Mouse (Mus musculus) hematopoietic stem cell, adult 5-6 weeks (primary cell): ENCODE measurements around the gene Ltbp1. TPM values are rescaled to one million over a fixed set of nuclear protein-coding genes. Genes with fewer than 3 reads are reported as not detected.
"Not testable (repeated sequence)": the region's sequence is repeated elsewhere in the genome, so short reads cannot be mapped to it uniquely, and the experiment has no call there.

Source experiments
- ATAC-seq, 2 experiments: fragments of 125-278 bp in 1 of 2; replicated peaks in 1 of 2; 2 replicates each; pipeline ENCODE4 v1.8.0; 2016 to 2017; ENCODE audit warnings: inconsistent platforms in 2 of 2, mild to moderate bottlenecking in 2 of 2, moderate number of reproducible peaks in 2 of 2, low read depth in 1 of 2, moderate TSS enrichment in 1 of 2; ENCODE audit not compliant: low FRiP score in 2 of 2, poor library complexity in 2 of 2, severe bottlenecking in 2 of 2, insufficient read depth in 1 of 2, low TSS enrichment in 1 of 2
- total RNA-seq: library from RNA; stranded (forward); fragments of 172-1452, 232-1000 nt; gene quantifications from 2 replicates; pipeline ENCODE4 v1.2.3, GENCODE M21; 2017

Ltbp1 gene
- total RNA-seq, 1 experiment from 2014 or later, result 1.0 TPM

GRCm38 (mm10) chr17:75128337-75128935, 123.1 kb downstream of the Ltbp1 start:
- peak; percentile 17 to 51; a peak in 2 of 4 replicates for ATAC-seq

- ATAC-seq, result no peak
Observed at GRCm38 (mm10) chr17:75133983-75134382, 128.6 kb downstream of the Ltbp1 start.

GRCm38 (mm10) chr17:75139731-75140130, 134.4 kb downstream of the Ltbp1 start:
- ATAC-seq, result no peak

- ATAC-seq, result not testable (repeated sequence)
Observed at GRCm38 (mm10) chr17:75142845-75143244, 137.5 kb downstream of the Ltbp1 start.

- no peak for ATAC-seq
Observed at GRCm38 (mm10) chr17:75143927-75144326, 138.6 kb downstream of the Ltbp1 start.

GRCm38 (mm10) chr17:75147218-75147617, 141.8 kb downstream of the Ltbp1 start:
- ATAC-seq, result peak in 1 of 2 experiments; percentile 29; a peak in 2 of 4 replicates

- no peak for ATAC-seq
Observed at GRCm38 (mm10) chr17:75151800-75152199, 146.4 kb downstream of the Ltbp1 start.

GRCm38 (mm10) chr17:75153088-75153487, 147.7 kb downstream of the Ltbp1 start:
- no peak for ATAC-seq

GRCm38 (mm10) chr17:75158385-75158784, 153.0 kb downstream of the Ltbp1 start:
- no peak for ATAC-seq

- ATAC-seq, result no peak
Observed at GRCm38 (mm10) chr17:75159066-75159787, 153.9 kb downstream of the Ltbp1 start.

- no peak for ATAC-seq
Observed at GRCm38 (mm10) chr17:75161062-75161461, 155.7 kb downstream of the Ltbp1 start.

GRCm38 (mm10) chr17:75161931-75162330, 156.6 kb downstream of the Ltbp1 start:
- no peak for ATAC-seq

GRCm38 (mm10) chr17:75164566-75164965, 159.2 kb downstream of the Ltbp1 start:
- ATAC-seq, result no peak

- no peak for ATAC-seq
Observed at GRCm38 (mm10) chr17:75168572-75169200, 163.3 kb downstream of the Ltbp1 start.

- ATAC-seq, result peak in 1 of 2 experiments; percentile 17; a peak in 1 of 4 replicates
Observed at GRCm38 (mm10) chr17:75171659-75172058, 166.3 kb downstream of the Ltbp1 start.

GRCm38 (mm10) chr17:75172685-75173205, 167.4 kb downstream of the Ltbp1 start:
- ATAC-seq, result no peak

GRCm38 (mm10) chr17:75174501-75174900, 169.1 kb downstream of the Ltbp1 start:
- ATAC-seq, result no peak
